Mouse (Mus musculus) hindbrain, postnatal 0 days (tissue): ENCODE data around the gene Fcgr2b. TPM values are rescaled to one million over a fixed set of nuclear protein-coding genes. Genes with fewer than 3 reads are reported as not detected.

Experiments used
- ATAC-seq: fragments of 200-750 bp; cut with Nextera tagmentation; 2 replicates; pipeline ENCODE4 v1.8.0; 2017; ENCODE audit warnings: mild to moderate bottlenecking, moderate TSS enrichment, moderate library complexity
- DNase-seq: peaks from one replicate; pipeline ENCODE4 v3.0.0-alpha.2; 2015; ENCODE audit warnings: low spot score
- H3K27ac ChIP-seq: fragments of 300-500 bp; sonication (generic); 2 replicates; pipeline ENCODE4 v1.5.1; 2014; ENCODE audit warnings: mild to moderate bottlenecking
- H3K27me3 ChIP-seq: fragments of 300-500 bp; sonication (generic); 2 replicates; pipeline ENCODE4 v1.6.1; 2014; ENCODE audit warnings: low read length, mixed read lengths; ENCODE audit not compliant: insufficient read depth
- H3K36me3 ChIP-seq: fragments of 300-500 bp; sonication (generic); 2 replicates; pipeline ENCODE4 v1.6.1; 2014; ENCODE audit warnings: low read length, mixed read lengths; ENCODE audit not compliant: insufficient read depth
- H3K4me1 ChIP-seq: fragments of 300-500 bp; sonication (generic); 2 replicates; pipeline ENCODE4 v1.6.1; 2014; ENCODE audit warnings: antibody characterized with exemption, low read length, mixed read lengths; ENCODE audit not compliant: insufficient read depth
- H3K4me2 ChIP-seq: fragments of 300-500 bp; sonication (generic); 2 replicates; pipeline ENCODE4 v1.6.1; 2014; ENCODE audit warnings: low read depth, mild to moderate bottlenecking, low read length, moderate library complexity, mixed read lengths
- H3K4me3 ChIP-seq: fragments of 300-500 bp; sonication (generic); 2 replicates; pipeline ENCODE4 v1.5.1; 2014; ENCODE audit warnings: low read length
- H3K9ac ChIP-seq: fragments of 300-500 bp; sonication (generic); replicated peaks from 2 replicates; pipeline ENCODE4 v1.6.1; 2014; ENCODE audit warnings: mild to moderate bottlenecking, low read length, moderate library complexity, mixed read lengths
- H3K9me3 ChIP-seq: fragments of 300-500 bp; sonication (generic); 2 replicates; pipeline ENCODE4 v1.6.1; 2016; ENCODE audit warnings: low read length, mixed read lengths
- CTCF ChIP-seq: IDR thresholded peaks from 2 replicates; pipeline ENCODE4 v1.5.1; 2016; ENCODE audit warnings: antibody characterized with exemption, control low read depth, low read depth
- WGBS: fragments of 180-500 bp; shearing (Covaris S2); extraction: QIAGEN DNeasy Blood & Tissue Kit; methylation state at CpG from one replicate; pipeline ENCODE4 v1.1.7; 2014; 5-methylcytosine and 5-hydroxymethylcytosine counted together
- polyA plus RNA-seq: library from polyadenylated mRNA; unstranded; fragments of >200 nt; fragmentation: Nextera tagmentation; extraction: Ambion mirVana; gene quantifications from 2 replicates; pipeline ENCODE4 v1.2.1, GENCODE M21; 2015
- total RNA-seq: library from RNA; depleted of rRNA; stranded (reverse); fragments of >200 nt; gene quantifications from 2 replicates; pipeline ENCODE4 v1.2.3, GENCODE M21; 2014

Fcgr2b gene
- total and polyA plus RNA-seq, 2 experiments from 2014 or later: 3.6 to 5.3 TPM

GRCm38 (mm10) chr1:170933386-170933920 lies 42.9 kb downstream of the Fcgr2b start:
- WGBS: 72% methylated on average over 6 of the region's 6 CpGs

GRCm38 (mm10) chr1:170932043-170932442 lies 44.3 kb downstream of the Fcgr2b start:
- WGBS: 85% methylated on average over 3 of the region's 3 CpGs

More at GRCm38 (mm10) chr1:170933386-170933920, 42.9 kb downstream of the Fcgr2b start:
- Histone ChIP-seq H3K36me3 (no peaks in the 10 kb centered on the region), H3K27me3 (no peaks in the 10 kb centered on the region), H3K9me3 (no peaks in the 10 kb centered on the region), H3K4me2 (no peak overlapping the region), H3K27ac (no peak overlapping the region), H3K4me3 (no peak overlapping the region), H3K4me1 (no peaks in the 10 kb centered on the region), H3K9ac (no peak overlapping the region)
- TF ChIP-seq CTCF: no peak
- no peak for DNase-seq
- no peak for ATAC-seq

GRCm38 (mm10) chr1:170929245-170929644 lies 47.1 kb downstream of the Fcgr2b start:
- TF ChIP-seq CTCF: no peak
- Histone ChIP-seq H3K4me1 (no peaks in the 10 kb centered on the region), H3K4me2 (no peak overlapping the region), H3K9ac (no peak overlapping the region), H3K36me3 (no peaks in the 10 kb centered on the region), H3K27ac (no peak overlapping the region), H3K9me3 (no peaks in the 10 kb centered on the region), H3K4me3 (no peak overlapping the region), H3K27me3 (no peaks in the 10 kb centered on the region)
- ATAC-seq: no peak
- 78% methylated on average over 4 of the region's 4 CpGs for WGBS
- DNase-seq: no peak

More at GRCm38 (mm10) chr1:170932043-170932442, 44.3 kb downstream of the Fcgr2b start:
- DNase-seq (no peak), ATAC-seq (no peak)
- H3K9me3 ChIP-seq: no peaks in the 10 kb centered on the region
- no peak overlapping the region for H3K27ac ChIP-seq
- no peaks in the 10 kb centered on the region for H3K27me3 ChIP-seq
- H3K36me3 ChIP-seq: no peaks in the 10 kb centered on the region
- H3K4me3 ChIP-seq: no peak overlapping the region
- H3K4me2 ChIP-seq: no peak overlapping the region
- TF ChIP-seq CTCF: no peak
- H3K4me1 ChIP-seq: no peaks in the 10 kb centered on the region
- no peak overlapping the region for H3K9ac ChIP-seq

- no peak overlapping the region for H3K4me3 ChIP-seq
- no peaks in the 10 kb centered on the region for H3K9me3 ChIP-seq
- no peaks in the 10 kb centered on the region for H3K36me3 ChIP-seq
- DNase-seq (no peak), ATAC-seq (no peak)
- WGBS: 74% methylated on average over 2 of the region's 2 CpGs
- H3K4me2 ChIP-seq: no peak overlapping the region
- no peak overlapping the region for H3K9ac ChIP-seq
- no peaks in the 10 kb centered on the region for H3K4me1 ChIP-seq
- no peak overlapping the region for H3K27ac ChIP-seq
- no peak for TF ChIP-seq CTCF
- H3K27me3 ChIP-seq: no peaks in the 10 kb centered on the region
Observed at GRCm38 (mm10) chr1:170928467-170928866, 47.9 kb downstream of the Fcgr2b start.

- ATAC-seq (no peak), DNase-seq (no peak)
- 84% methylated on average over 3 of the region's 3 CpGs for WGBS
- no peaks in the 10 kb centered on the region for H3K9me3 ChIP-seq
- H3K36me3 ChIP-seq: no peaks in the 10 kb centered on the region
- H3K9ac ChIP-seq: no peak within 1 kb of the TSS
- no peak within 1 kb of the TSS for H3K27ac ChIP-seq
- H3K4me3 ChIP-seq: no peak within 1 kb of the TSS
- no peak for TF ChIP-seq CTCF
- no peak within 1 kb of the TSS for H3K4me2 ChIP-seq
- no peaks in the 10 kb centered on the region for H3K27me3 ChIP-seq
- H3K4me1 ChIP-seq: no peaks in the 10 kb centered on the region
Observed at GRCm38 (mm10) chr1:170927378-170927777, 49.0 kb downstream of the Fcgr2b start, which contains the start of gene Fcrla. Fcrla (minus strand) TSS chr1:170927583.

- no peaks in the 10 kb centered on the region for H3K4me1 ChIP-seq
- no peak overlapping the region for H3K27ac ChIP-seq
- H3K9ac ChIP-seq: no peak overlapping the region
- no peak for TF ChIP-seq CTCF
- H3K36me3 ChIP-seq: no peaks in the 10 kb centered on the region
- no peaks in the 10 kb centered on the region for H3K9me3 ChIP-seq
- 65% methylated on average over 6 of the region's 6 CpGs for WGBS
- no peak for ATAC-seq
- H3K4me3 ChIP-seq: no peak overlapping the region
- no peak for DNase-seq
- H3K27me3 ChIP-seq: no peaks in the 10 kb centered on the region
- no peak overlapping the region for H3K4me2 ChIP-seq
Observed at GRCm38 (mm10) chr1:170926941-170927340, 49.4 kb downstream of the Fcgr2b start.

- ATAC-seq (no peak), DNase-seq (no peak)
- H3K36me3 ChIP-seq: no peaks in the 10 kb centered on the region
- H3K27me3 ChIP-seq: no peaks in the 10 kb centered on the region
- 88% methylated on average over 6 of the region's 6 CpGs for WGBS
- H3K9me3 ChIP-seq: no peaks in the 10 kb centered on the region
- no peak overlapping the region for H3K4me2 ChIP-seq
- H3K4me1 ChIP-seq: no peaks in the 10 kb centered on the region
- no peak for TF ChIP-seq CTCF
- no peak overlapping the region for H3K27ac ChIP-seq
- H3K9ac ChIP-seq: no peak overlapping the region
- H3K4me3 ChIP-seq: no peak overlapping the region
Observed at GRCm38 (mm10) chr1:170924485-170924884, 51.9 kb downstream of the Fcgr2b start.
